Mouse (Mus musculus): ENCODE data around the gene Hist1h4n.
"Not testable (repeated sequence)": the region's sequence is repeated elsewhere in the genome, so short reads cannot be mapped to it uniquely, and the experiment has no call there.

DNA sequence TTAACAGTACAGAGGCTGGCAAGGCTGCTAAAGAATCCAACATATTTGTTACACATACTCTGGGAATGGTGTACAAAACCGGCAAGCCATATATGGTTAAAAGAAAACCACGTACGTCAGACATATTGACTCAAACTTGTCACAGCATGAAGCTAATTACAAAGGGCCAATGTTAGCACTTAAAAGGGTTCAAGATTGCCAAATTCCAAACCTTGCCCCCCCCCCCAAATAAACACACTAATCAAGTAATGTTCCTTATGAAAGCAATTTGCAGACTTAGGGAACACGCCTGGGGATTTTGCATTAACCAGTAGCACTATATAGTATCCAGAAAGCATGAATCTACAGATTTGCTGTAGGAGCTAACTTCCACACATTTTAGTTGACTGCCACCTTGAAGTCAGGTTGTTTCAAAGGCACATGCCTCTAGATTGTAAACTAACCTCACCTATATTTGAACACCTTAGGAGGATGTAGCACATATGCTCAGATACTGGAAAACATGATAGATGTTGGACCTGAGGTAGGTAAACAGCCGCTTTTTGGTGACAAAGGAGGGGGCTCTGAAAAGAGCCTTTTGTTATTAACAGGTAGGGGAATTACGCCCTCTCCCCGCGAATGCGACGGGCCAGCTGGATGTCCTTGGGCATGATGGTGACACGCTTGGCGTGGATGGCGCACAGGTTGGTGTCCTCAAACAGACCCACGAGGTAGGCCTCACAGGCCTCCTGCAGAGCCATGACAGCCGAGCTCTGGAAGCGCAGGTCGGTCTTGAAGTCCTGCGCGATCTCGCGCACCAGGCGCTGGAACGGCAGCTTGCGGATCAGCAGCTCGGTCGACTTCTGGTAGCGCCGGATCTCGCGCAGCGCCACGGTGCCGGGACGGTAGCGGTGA lies 49.4 kb downstream of the Hist1h4n start:
- TF ChIP-seq CTCF, EP300 (IDR thresholded peaks at IDR 0.05; ENCODE audit: low read depth): not testable (repeated sequence)

All from heart, postnatal 0 days (tissue).